Mouse (Mus musculus): ENCODE results near the gene Rps28.
"Not testable (repeated sequence)": the region's sequence is repeated elsewhere in the genome, so short reads cannot be mapped to it uniquely, and the experiment has no call there.

DNA sequence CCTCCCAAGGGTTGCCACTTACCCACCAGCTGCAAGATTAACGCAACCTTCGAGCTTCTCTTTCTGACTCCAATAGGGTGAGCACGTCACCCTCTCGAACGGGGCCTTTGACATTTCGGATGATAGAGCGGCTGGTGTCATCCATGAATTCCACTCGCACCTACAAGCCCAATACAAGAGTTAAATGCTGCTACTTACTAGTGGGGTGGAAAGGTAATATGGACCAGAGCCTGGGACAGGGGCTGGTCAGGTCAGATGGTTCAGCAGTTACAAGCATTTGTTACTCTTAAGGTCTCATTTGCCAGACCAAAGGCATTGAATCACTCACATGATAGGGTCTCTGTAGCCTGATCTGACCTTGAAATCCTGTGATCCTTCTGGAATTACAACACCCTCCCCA is 1.2 kb downstream of the Rps28 start:
- TF ChIP-seq ZNF384 (IDR thresholded peaks at IDR 0.05; ENCODE audit: low read depth, low read length); HCFC1 (IDR thresholded peaks at IDR 0.05; ENCODE audit: borderline replicate concordance, insufficient read depth, low read length); ZC3H11A (IDR thresholded peaks at IDR 0.05; ENCODE audit: borderline replicate concordance, low read depth, low read length): not testable (repeated sequence)
